Mouse (Mus musculus) 3134 (cell line): ENCODE measurements around the gene Mgat4a.
A peak's percentile ranks its signal among the peaks of the same experiment; 100 is the strongest.

Source experiments
- DNase-seq: peaks from one replicate; pipeline ENCODE4 v3.0.0-alpha.2; 2011; ENCODE audit warnings: low spot score; ENCODE audit not compliant: insufficient read length; ENCODE audit errors: extremely low read depth

Gene Mgat4a

DNA sequence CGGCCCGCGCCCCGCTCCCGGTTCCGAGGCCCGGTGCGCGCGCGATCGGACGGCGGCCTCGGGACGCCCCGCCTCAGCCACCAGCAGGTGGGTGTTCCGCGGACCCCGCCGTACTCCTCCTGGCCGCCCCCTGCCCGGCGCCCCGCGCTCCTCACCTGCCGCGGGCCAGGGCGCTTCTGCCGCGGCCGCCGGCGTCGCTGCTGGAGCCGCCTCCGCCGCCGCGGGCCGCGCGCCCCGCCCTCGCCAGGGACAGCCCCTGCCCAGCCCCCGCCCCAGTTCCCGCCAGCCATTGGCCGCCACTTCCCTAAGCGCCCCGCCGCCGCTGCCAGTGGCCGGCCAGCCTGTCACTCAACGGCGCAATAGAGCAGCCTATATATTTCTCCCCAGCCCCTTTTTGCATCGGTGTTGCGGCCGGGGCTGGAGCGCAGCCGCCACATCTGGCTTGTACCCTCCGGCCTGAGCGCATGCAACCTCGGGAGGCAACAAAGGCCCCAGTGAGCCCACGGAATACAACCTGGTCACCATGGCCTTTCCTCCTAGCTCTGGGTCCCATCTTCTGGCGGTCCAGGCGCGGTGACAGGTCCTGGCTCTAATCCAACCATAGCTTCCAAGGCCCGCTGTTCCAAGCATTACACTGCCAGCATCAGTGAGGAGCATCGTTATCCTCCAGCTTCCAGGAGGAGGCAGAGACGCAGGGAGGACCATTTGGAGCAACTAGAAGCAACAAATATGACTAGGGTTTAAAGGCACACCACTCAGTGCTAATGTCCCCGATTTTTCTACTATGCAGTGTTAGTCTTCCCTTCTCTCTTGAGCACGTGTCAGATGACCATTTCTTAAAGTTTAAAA is at the start of gene Mgat4a:
Gene Mgat4a, minus strand, starts transcription at position 207 of the 849 bp plus-strand sequence.
- DNase-seq: no peak

- peak; percentile 76 for DNase-seq
Measured at GRCm38 (mm10) chr1:37585809-37586480, 45.1 kb upstream of the Mgat4a start.

GRCm38 (mm10) chr1:37583795-37584464 is 43.1 kb upstream of the Mgat4a start:
- no peak for DNase-seq

DNA sequence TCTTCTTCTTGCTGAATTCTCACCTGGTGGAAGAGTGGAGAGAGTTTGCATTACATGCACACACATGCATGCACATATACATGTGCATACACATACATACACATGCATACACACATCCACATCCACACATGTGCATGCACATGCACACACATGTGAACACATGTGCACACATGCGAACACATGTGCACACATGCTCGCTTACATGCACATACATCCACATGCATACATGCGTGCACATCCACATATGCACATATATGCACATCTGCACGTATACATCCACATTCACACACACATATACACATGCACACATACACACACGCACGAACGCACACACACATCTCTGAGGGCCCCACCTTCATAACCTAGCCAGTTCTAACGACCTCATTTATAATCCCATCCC is 42.4 kb upstream of the Mgat4a start:
- DNase-seq: no peak

DNA sequence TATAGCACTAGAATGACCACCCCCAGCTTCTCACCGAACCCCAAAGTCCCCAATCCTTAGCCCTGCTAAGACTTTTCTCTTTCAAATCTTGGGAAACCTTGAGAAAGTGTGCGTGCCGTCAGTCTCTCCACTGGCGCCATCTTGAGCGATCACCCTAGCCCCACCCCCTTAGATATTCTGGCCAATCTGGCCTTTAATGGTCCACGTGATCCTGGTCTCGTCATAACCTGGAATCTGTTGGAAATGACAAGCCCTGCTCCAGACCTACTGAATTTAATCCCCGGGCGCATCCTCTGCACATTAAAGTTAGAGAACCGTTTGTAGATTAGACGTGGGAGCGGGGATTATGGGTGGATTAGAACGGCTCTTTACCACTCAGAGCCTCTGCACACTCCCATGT is 38.9 kb upstream of the Mgat4a start:
- DNase-seq: no peak

- no peak for DNase-seq
Measured at GRCm38 (mm10) chr1:37572528-37573272, 31.9 kb upstream of the Mgat4a start.

DNA sequence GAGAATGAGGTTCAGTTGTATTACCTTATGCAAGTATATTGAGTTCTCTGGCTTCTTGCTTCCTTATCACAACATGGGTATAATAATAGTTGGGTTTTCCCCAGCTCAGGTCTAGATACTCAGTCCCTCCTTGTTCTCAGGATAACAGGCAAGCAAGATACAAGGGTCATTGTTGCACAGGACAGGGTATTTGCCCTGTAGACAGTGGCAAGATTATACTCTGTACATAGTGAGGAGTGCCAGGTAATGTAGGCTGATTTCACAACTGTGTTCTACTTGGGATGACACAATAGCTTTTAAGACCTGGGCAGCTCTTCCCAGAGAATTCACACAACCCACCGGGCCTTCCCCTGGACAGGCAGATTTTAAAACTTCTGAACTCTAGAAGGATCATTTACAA is 27.6 kb upstream of the Mgat4a start:
- no peak for DNase-seq

DNA sequence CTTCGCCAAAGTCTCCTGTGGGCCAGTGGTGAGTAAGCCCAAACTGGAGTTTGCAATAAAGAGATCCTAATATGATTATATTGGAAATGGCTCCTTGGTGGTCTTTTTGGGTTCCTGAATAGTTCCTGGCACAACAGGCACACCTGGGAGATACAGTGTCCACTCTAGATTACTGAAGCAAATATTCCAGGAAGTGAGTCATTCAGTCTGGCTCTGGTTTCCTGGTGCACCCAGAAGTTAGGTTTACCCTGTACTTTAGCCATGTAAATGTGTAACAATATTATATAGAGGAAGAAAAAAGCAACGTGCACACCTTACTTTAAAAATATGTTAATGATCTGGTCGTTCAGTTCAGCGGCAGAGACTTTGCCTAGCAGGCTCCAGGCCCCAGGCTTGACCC is 25.9 kb upstream of the Mgat4a start:
- no peak for DNase-seq

DNA sequence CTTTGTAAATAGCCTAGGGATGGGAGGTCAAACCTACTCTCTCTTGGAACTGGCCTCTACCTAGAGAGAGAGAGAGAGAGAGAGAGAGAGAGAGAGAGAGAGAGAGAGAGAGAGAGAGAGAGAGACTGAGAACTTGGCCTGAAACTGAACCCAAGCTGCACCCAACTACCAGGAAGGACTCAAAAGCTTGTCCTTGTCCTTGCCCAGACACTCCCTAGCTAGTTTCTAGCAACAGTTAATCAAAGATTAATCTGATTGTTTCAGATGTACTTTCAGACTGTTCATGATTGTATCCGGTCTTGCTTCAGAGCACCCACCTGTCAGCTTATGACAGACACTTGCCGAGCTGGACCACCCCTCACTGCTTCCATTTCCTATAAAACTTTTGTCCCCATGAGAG is 25.5 kb upstream of the Mgat4a start:
- DNase-seq: no peak

DNA sequence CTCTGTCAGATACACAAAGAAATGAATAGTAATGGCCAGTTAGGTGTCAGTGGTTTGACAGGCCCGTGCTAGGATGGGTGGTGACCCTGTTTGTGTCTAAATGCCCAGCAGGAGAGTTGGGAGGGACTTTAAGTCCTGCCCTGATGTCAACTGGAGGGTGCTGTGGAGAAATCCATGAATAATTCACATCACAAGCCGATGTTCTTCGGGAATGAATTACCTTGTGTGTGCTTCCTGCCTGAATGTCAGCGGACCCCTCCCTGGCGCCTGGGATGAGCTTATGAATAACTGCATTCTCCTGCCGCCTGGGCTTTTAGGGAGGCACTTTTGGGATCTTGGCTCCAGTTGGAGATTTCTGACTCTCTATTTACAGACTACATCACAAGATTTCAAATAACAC is 24.6 kb upstream of the Mgat4a start:
- DNase-seq: no peak

DNA sequence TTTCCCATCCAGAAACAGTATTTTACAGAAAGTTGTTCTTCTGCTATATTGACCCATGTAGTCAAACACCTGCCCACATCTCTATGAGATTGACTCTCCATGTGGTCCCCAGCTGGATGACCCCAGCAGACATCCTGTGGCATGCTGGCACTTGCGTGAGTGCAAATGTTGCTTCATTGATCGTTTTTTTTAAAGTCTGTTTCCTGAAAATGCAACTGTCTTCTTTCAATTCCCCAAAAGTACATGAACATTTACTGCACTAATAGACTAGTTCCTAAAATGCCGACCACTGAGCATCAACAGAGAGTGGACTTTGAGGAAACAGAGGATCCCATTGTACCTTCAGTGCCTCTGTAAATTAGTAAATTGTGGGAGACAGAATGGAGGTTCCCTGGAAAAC is 21.1 kb upstream of the Mgat4a start:
- DNase-seq: no peak

DNA sequence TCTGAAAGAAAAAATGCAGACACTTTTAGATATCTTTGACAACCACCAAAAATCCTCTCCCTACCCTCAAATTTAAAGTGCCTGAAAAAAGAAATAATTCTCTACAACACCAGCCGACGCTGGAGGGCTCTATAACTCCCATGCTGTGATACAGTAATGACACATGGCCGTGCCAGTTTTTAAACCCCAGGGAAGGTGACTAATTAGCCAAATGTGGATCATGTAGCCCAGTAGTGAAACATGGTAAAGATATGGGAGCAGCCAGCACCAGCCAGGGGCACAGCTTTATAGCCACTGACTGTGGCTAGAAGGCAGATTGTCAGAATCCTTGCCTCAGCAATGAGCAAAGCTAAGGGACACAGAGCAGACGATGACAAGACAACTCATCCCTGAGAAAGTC is 19.5 kb upstream of the Mgat4a start:
- DNase-seq: no peak

- DNase-seq: peak; percentile 23
Measured at GRCm38 (mm10) chr1:37551986-37552385, 11.2 kb upstream of the Mgat4a start.

- no peak for DNase-seq
Measured at GRCm38 (mm10) chr1:37549501-37549900, 8.7 kb upstream of the Mgat4a start.

DNA sequence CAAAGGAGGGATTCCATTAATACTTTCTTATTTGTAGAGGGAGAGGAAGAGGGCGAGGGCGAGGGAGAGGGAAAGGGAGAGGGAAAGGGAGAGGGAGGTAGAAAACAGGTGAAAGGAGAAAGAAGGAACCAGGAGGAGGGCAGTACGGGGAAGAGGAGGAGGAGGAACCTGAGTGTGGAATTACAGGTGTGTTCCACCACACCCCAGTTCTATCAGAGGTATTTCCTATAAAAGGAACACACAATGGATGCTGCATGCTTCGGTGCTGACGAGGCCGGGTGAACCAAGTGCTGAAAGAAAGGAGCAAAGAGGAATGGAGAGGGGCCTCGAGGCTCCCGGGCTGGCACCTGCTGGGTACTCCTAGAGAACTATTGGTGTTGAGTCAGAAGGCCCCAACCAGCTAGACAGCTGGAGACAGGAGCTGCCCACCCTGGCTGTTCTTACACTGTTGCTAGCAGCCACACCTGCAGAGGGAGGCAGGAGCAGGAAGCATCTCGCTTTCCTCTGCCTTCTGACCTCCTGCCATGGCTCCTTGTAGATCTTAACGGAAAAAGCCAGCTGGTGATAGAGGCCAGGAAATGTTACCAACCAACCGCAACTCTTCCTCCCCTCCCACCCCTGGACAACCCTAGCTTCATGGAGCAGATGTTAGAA is 5.7 kb upstream of the Mgat4a start:
- no peak for DNase-seq

GRCm38 (mm10) chr1:37544251-37544650 is 3.4 kb upstream of the Mgat4a start:
- DNase-seq: no peak

- no peak for DNase-seq
Measured at GRCm38 (mm10) chr1:37543057-37543456, 2.2 kb upstream of the Mgat4a start.

DNA sequence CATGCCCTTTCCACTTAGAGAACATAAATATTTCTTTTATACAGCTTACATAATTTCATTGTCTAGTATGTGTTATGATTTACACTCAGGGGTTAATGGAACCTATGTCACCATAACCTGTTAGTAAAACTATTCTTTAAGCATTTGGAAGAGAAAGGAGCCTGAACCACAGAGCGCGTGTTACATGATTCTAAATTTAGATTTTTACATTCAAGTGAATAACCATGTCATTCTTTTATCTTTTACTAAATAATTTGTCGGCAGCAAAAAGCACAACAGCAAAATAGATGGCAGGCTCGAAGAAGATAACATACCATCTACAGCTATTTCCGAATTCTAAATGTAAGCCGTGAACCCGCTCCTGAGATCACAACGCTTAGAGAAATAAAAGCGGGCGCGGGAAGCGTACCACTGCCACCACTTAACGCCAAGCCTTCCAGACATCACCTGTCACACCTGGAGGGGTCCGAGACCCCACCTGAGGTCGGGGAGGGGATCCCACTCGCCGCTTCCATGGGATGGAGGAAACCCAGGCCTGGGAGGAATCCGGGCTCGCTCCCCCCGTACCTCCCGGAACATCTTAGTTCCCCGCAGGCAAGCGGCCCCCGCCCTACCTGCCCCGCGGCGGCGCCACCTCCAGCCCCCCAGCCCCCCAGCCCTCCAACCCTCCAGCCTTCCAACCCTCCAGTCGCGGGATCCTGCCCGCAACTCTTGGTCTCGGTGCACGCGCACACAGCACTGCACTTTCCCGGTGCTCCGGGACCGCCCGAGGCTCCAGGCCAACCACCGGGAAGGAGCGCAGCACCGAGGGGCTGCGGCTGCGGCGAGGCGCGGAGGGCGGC is 627 bp downstream of the Mgat4a start:
- no peak for DNase-seq

GRCm38 (mm10) chr1:37534532-37535108 is 6.2 kb downstream of the Mgat4a start:
- DNase-seq: no peak
